Mouse (Mus musculus) MEL (cell line): ENCODE results near the gene Cmc2. TPM values are rescaled to one million over a fixed set of nuclear protein-coding genes. Genes with fewer than 3 reads are reported as not detected.

Source experiments
- DNase-seq: peaks from one replicate; pipeline ENCODE4 v3.0.0; 2011; ENCODE audit warnings: low read depth, low spot score
- H3K27ac ChIP-seq: 2 replicates; pipeline ENCODE4 v1.5.1; 2012; ENCODE audit warnings: low read depth, mild to moderate bottlenecking, control low read depth, low read length, moderate library complexity; ENCODE audit not compliant: control insufficient read depth
- H3K27me3 ChIP-seq, 2 experiments: fragments of 150-350 bp in 1 of 2; sonication (generic) in 1 of 2; 2 replicates each; pipeline ENCODE4 v1.6.1; 2012; ENCODE audit warnings: low read length in 2 of 2, mild to moderate bottlenecking in 2 of 2, improper control_type of control experiment in 1 of 2, moderate library complexity in 1 of 2; ENCODE audit not compliant: insufficient read depth in 2 of 2, control insufficient read depth in 1 of 2
- H3K36me3 ChIP-seq, 2 experiments: 2 replicates each; pipeline ENCODE4 v1.6.1; 2012 to 2014; ENCODE audit warnings: low read length in 2 of 2, improper control_type of control experiment in 1 of 2, inconsistent platforms in 1 of 2, mild to moderate bottlenecking in 1 of 2; ENCODE audit not compliant: insufficient read depth in 2 of 2, control insufficient read depth in 1 of 2
- H3K4me1 ChIP-seq, 2 experiments: fragments of 150-350 bp in 1 of 2; sonication (generic) in 1 of 2; 2 replicates each; pipeline ENCODE4 v1.6.1; 2012; ENCODE audit warnings: low read length in 2 of 2, improper control_type of control experiment in 1 of 2, mild to moderate bottlenecking in 1 of 2; ENCODE audit not compliant: insufficient read depth in 2 of 2, control insufficient read depth in 1 of 2
- H3K4me3 ChIP-seq, 2 experiments: fragments of 150-350 bp in 1 of 2; sonication (generic) in 1 of 2; 2 replicates each; pipeline ENCODE4 v1.5.1; 2012; ENCODE audit warnings: low read depth in 2 of 2, low read length in 2 of 2, mild to moderate bottlenecking in 2 of 2, moderate library complexity in 2 of 2, control low read depth in 1 of 2, improper control_type of control experiment in 1 of 2; ENCODE audit not compliant: control insufficient read depth in 1 of 2, insufficient read depth in 1 of 2
- H3K79me2 ChIP-seq: 2 replicates; pipeline ENCODE4 v1.6.1; 2012; ENCODE audit warnings: mild to moderate bottlenecking, low read length, moderate library complexity; ENCODE audit not compliant: control insufficient read depth, poor library complexity, insufficient read depth
- H3K9ac ChIP-seq: 2 replicates; pipeline ENCODE4 v1.6.1; 2012; ENCODE audit warnings: low read depth, mild to moderate bottlenecking, control low read depth, low read length, moderate library complexity; ENCODE audit not compliant: control insufficient read depth, poor library complexity, severe bottlenecking
- H3K9me3 ChIP-seq: fragments of 150-350 bp; sonication (generic); replicated peaks from 2 replicates; pipeline ENCODE4 v1.6.1; 2012; ENCODE audit warnings: mild to moderate bottlenecking, low read length, improper control_type of control experiment, moderate library complexity; ENCODE audit not compliant: insufficient read depth
- CHD1 ChIP-seq: IDR thresholded peaks from 2 replicates; pipeline ENCODE4 v1.6.1; 2012; ENCODE audit warnings: low read depth, mild to moderate bottlenecking, inconsistent platforms, low read length, improper control_type of control experiment
- CHD2 ChIP-seq: IDR thresholded peaks from 2 replicates; pipeline ENCODE4 v1.6.1; 2011; ENCODE audit warnings: low read length, improper control_type of control experiment
- CTCF ChIP-seq, 3 experiments: IDR thresholded peaks in 2 of 3; conservative IDR thresholded peaks in 1 of 3; 2 replicates each; pipeline ENCODE4 v1.5.1; 2011 to 2012; ENCODE audit warnings: low read length in 3 of 3, low read depth in 2 of 3, mild to moderate bottlenecking in 2 of 3, improper control_type of control experiment in 1 of 3, inconsistent platforms in 1 of 3, mixed read lengths in 1 of 3, moderate library complexity in 1 of 3; ENCODE audit not compliant: control insufficient read depth in 1 of 3, insufficient read depth in 1 of 3, poor library complexity in 1 of 3, severe bottlenecking in 1 of 3
- ETS1 ChIP-seq: IDR thresholded peaks from 2 replicates; pipeline ENCODE4 v1.6.1; 2012; ENCODE audit warnings: low read depth, mild to moderate bottlenecking, inconsistent platforms, low read length, improper control_type of control experiment, moderate library complexity
- GABPA ChIP-seq: IDR thresholded peaks from 2 replicates; pipeline ENCODE4 v1.6.1; 2012; ENCODE audit warnings: low read depth, mild to moderate bottlenecking, inconsistent platforms, low read length, improper control_type of control experiment, moderate library complexity
- GATA1 ChIP-seq: IDR thresholded peaks from 2 replicates; pipeline ENCODE4 v1.6.1; 2011; ENCODE audit warnings: low read depth, low read length, improper control_type of control experiment
- JUND ChIP-seq: IDR thresholded peaks from 2 replicates; pipeline ENCODE4 v1.6.1; 2011; ENCODE audit warnings: low read depth, mild to moderate bottlenecking, improper control_type of control experiment, low read length
- MAFK ChIP-seq: IDR thresholded peaks from 2 replicates; pipeline ENCODE4 v1.6.1; 2011; ENCODE audit warnings: low read depth, mild to moderate bottlenecking, low read length, improper control_type of control experiment, borderline replicate concordance
- MAX ChIP-seq: IDR thresholded peaks from 2 replicates; pipeline ENCODE4 v1.6.1; 2011; ENCODE audit warnings: low read length, improper control_type of control experiment
- MYC ChIP-seq: IDR thresholded peaks from 2 replicates; pipeline ENCODE4 v1.6.1; 2011; ENCODE audit warnings: low read depth, mild to moderate bottlenecking, low read length, improper control_type of control experiment, moderate library complexity
- NRF1 ChIP-seq: IDR thresholded peaks from 2 replicates; pipeline ENCODE4 v1.6.1; 2014; ENCODE audit warnings: low read depth, mild to moderate bottlenecking, inconsistent platforms, low read length, improper control_type of control experiment, moderate library complexity; ENCODE audit not compliant: poor library complexity, insufficient read depth, severe bottlenecking
- POLR2A ChIP-seq, 2 experiments: IDR thresholded peaks; 2 replicates each; pipeline ENCODE4 v1.6.1; 2011 to 2012; ENCODE audit warnings: low read length in 2 of 2, mild to moderate bottlenecking in 2 of 2, control low read depth in 1 of 2, improper control_type of control experiment in 1 of 2, low read depth in 1 of 2, moderate library complexity in 1 of 2; ENCODE audit not compliant: control insufficient read depth in 1 of 2, insufficient read depth in 1 of 2, poor library complexity in 1 of 2
- POLR2AphosphoS2 ChIP-seq: IDR thresholded peaks from 2 replicates; pipeline ENCODE4 v1.6.1; 2011; ENCODE audit warnings: low read length, improper control_type of control experiment
- RAD21 ChIP-seq: IDR thresholded peaks from 2 replicates; pipeline ENCODE4 v1.6.1; 2011; ENCODE audit warnings: mild to moderate bottlenecking, low read depth, low read length, improper control_type of control experiment
- SIN3A ChIP-seq: IDR thresholded peaks from 2 replicates; pipeline ENCODE4 v1.6.1; 2012; ENCODE audit warnings: low read length, improper control_type of control experiment, inconsistent platforms
- SMC3 ChIP-seq: IDR thresholded peaks from 2 replicates; pipeline ENCODE4 v1.6.1; 2011; ENCODE audit warnings: low read depth, low read length, improper control_type of control experiment
- TAL1 ChIP-seq: IDR thresholded peaks from 2 replicates; pipeline ENCODE4 v1.6.1; 2012; ENCODE audit warnings: mild to moderate bottlenecking, inconsistent platforms, low read length, moderate library complexity, mixed read lengths
- TCF12 ChIP-seq: IDR thresholded peaks from 2 replicates; pipeline ENCODE4 v1.6.1; 2014; ENCODE audit warnings: low read depth, mild to moderate bottlenecking, inconsistent platforms, low read length, improper control_type of control experiment, moderate library complexity
- UBTF ChIP-seq: IDR thresholded peaks from 2 replicates; pipeline ENCODE4 v1.6.1; 2012; ENCODE audit warnings: low read depth, mild to moderate bottlenecking, inconsistent platforms, low read length, improper control_type of control experiment, moderate library complexity, borderline replicate concordance; ENCODE audit not compliant: insufficient read depth
- USF1 ChIP-seq: IDR thresholded peaks from 2 replicates; pipeline ENCODE4 v1.6.1; 2014; ENCODE audit warnings: low read depth, mild to moderate bottlenecking, inconsistent platforms, low read length, improper control_type of control experiment, moderate library complexity
- USF2 ChIP-seq, 2 experiments: IDR thresholded peaks; 2 replicates each; pipeline ENCODE4 v1.6.1; 2011 to 2012; ENCODE audit warnings: improper control_type of control experiment in 2 of 2, low read length in 2 of 2, borderline replicate concordance in 1 of 2, inconsistent platforms in 1 of 2, low read depth in 1 of 2, mild to moderate bottlenecking in 1 of 2; ENCODE audit not compliant: insufficient read depth in 1 of 2
- ZC3H11A ChIP-seq: IDR thresholded peaks from 2 replicates; pipeline ENCODE4 v1.6.1; 2012; ENCODE audit warnings: low read depth, mild to moderate bottlenecking, inconsistent platforms, low read length, improper control_type of control experiment
- ZMIZ1 ChIP-seq: IDR thresholded peaks from 2 replicates; pipeline ENCODE4 v1.6.1; 2012; ENCODE audit warnings: low read depth, mild to moderate bottlenecking, inconsistent platforms, low read length, improper control_type of control experiment, moderate library complexity
- polyA plus RNA-seq, 2 experiments: library from polyadenylated mRNA; stranded (reverse) in 1 of 2; unstranded in 1 of 2; fragments of >175 nt in 1 of 2; fragments of >200 nt in 1 of 2; gene quantifications; 2 replicates each; pipeline versions ENCODE4 v1.2.1 to v1.2.4; 2012; ENCODE audit warnings: low replicate concordance in 2 of 2, low read depth in 1 of 2; ENCODE audit not compliant: insufficient read length in 2 of 2, insufficient read depth in 1 of 2, missing spikeins in 1 of 2
- total RNA-seq: library from RNA; depleted of rRNA; stranded (reverse); fragments of 300-350 nt; gene quantifications from 2 replicates; pipeline ENCODE4 v1.2.3, GENCODE M21; 2012

Cmc2 gene
- total and polyA plus RNA-seq, 3 experiments, result 65.4 to 111 TPM; not detected in 1

GRCm38 (mm10) chr8:116944385-116944696 lies 23.1 kb upstream of the Cmc2 start:
- H3K79me2 ChIP-seq, result peaks cover 30% of the 10 kb centered on the region
- no peak overlapping the region for H3K27ac ChIP-seq
- TF ChIP-seq ZC3H11A, result no peak
- TF ChIP-seq USF1, result no peak
- no peak for TF ChIP-seq GATA1
- no peak for TF ChIP-seq GABPA
- peaks cover 2 to 33% of the 10 kb centered on the region in 2 experiments for H3K4me1 ChIP-seq
- H3K36me3 ChIP-seq, result peaks cover 0 to 30% of the 10 kb centered on the region in 2 experiments; a peak in 2 of 4 replicates
- peak overlapping the region; percentile 90 to 91 for H3K4me3 ChIP-seq
- H3K27me3 ChIP-seq, result no peaks in the 10 kb centered on the region
- H3K9me3 ChIP-seq, result no peaks in the 10 kb centered on the region
- peak; percentile 49 for DNase-seq
- H3K9ac ChIP-seq, result peak overlapping the region; percentile 84

- Histone ChIP-seq H3K9me3 (no peaks in the 10 kb centered on the region), H3K27me3 (no peaks in the 10 kb centered on the region), H3K4me3 (peak overlapping the region; percentile 90 to 91), H3K79me2 (peaks cover 27% of the 10 kb centered on the region), H3K9ac (peak overlapping the region; percentile 84), H3K27ac (no peak overlapping the region), H3K4me1 (peaks cover 2 to 33% of the 10 kb centered on the region in 2 experiments), H3K36me3 (peaks cover 0 to 30% of the 10 kb centered on the region in 2 experiments; a peak in 2 of 4 replicates)
- TF ChIP-seq NRF1 (no peak), ETS1 (no peak), CHD1 (0 out of 2 replicates have a peak, but pooled peaks have one; percentile 46), ZMIZ1 (peak; percentile 9; the same call in 1 of the 2 replicates), TCF12 (no peak), UBTF (no peak)
- DNase-seq, result peak; percentile 53
These were observed 22.5 kb upstream of the Cmc2 start for GRCm38 (mm10) chr8:116943555-116944384.

GRCm38 (mm10) chr8:116943161-116943554 lies 21.9 kb upstream of the Cmc2 start, which contains the start of gene Atmin:
Gene Atmin, plus strand, starts transcription at chr8:116943393.
- peak; percentile 88 for DNase-seq
- peaks cover 24% of the 10 kb centered on the region for H3K79me2 ChIP-seq
- peak within 1 kb of the TSS; percentile 45 for H3K27ac ChIP-seq
- H3K9me3 ChIP-seq, result no peaks in the 10 kb centered on the region
- peaks cover 2 to 33% of the 10 kb centered on the region in 2 experiments for H3K4me1 ChIP-seq
- H3K9ac ChIP-seq, result peak within 1 kb of the TSS; percentile 84
- H3K36me3 ChIP-seq, result peaks cover 0 to 29% of the 10 kb centered on the region in 2 experiments; a peak in 2 of 4 replicates
- H3K27me3 ChIP-seq, result no peaks in the 10 kb centered on the region
- H3K4me3 ChIP-seq, result peak within 1 kb of the TSS; percentile 90 to 91
- TF ChIP-seq USF2 (IDR thresholded peaks at IDR 0.05; ENCODE audit: borderline replicate concordance in 1 of 2, insufficient read depth in 1 of 2, low read depth in 1 of 2, low read length in 2 of 2) (no peak), MAX (peak; percentile 95), CHD1 (no peak), CTCF (IDR thresholded peaks at IDR 0.05 in 2 of 3, conservative IDR thresholded peaks at IDR 0.05 in 1 of 3; ENCODE audit: control insufficient read depth in 1 of 3, insufficient read depth in 1 of 3, low read depth in 2 of 3, low read length in 3 of 3, poor library complexity in 1 of 3, severe bottlenecking in 1 of 3) (peak; percentile 38 to 83 (median 71)), TAL1 (no peak), RAD21 (peak; percentile 10; the same call in 1 of the 2 replicates), ZMIZ1 (peak; percentile 48; the same call in 1 of the 2 replicates), CHD2 (no peak), ZC3H11A (no peak), POLR2AphosphoS2 (no peak), NRF1 (no peak), MAFK (no peak), GATA1 (no peak), JUND (no peak), MYC (peak; percentile 95), SMC3 (peak; percentile 49; the same call in 1 of the 2 replicates), ETS1 (no peak; the same call in 1 of the 2 replicates), POLR2A (IDR thresholded peaks at IDR 0.05; ENCODE audit: control insufficient read depth in 1 of 2, insufficient read depth in 1 of 2, low read depth in 1 of 2, low read length in 2 of 2, poor library complexity in 1 of 2) (peak; percentile 73 to 90), SIN3A (peak; percentile 76)
